Mouse (Mus musculus): ENCODE data around the gene Rinl. TPM values are rescaled to one million over a fixed set of nuclear protein-coding genes. Genes with fewer than 3 reads are reported as not detected.

Rinl gene
- polyA plus RNA-seq (2015; fragmentation: Illumina TruSeq; extraction: RNeasy Lipid Tissue Mini Kit (QIAGEN cat#74804); ENCODE audit: insufficient read depth, low read depth, low replicate concordance), result 1.8 TPM

DNA sequence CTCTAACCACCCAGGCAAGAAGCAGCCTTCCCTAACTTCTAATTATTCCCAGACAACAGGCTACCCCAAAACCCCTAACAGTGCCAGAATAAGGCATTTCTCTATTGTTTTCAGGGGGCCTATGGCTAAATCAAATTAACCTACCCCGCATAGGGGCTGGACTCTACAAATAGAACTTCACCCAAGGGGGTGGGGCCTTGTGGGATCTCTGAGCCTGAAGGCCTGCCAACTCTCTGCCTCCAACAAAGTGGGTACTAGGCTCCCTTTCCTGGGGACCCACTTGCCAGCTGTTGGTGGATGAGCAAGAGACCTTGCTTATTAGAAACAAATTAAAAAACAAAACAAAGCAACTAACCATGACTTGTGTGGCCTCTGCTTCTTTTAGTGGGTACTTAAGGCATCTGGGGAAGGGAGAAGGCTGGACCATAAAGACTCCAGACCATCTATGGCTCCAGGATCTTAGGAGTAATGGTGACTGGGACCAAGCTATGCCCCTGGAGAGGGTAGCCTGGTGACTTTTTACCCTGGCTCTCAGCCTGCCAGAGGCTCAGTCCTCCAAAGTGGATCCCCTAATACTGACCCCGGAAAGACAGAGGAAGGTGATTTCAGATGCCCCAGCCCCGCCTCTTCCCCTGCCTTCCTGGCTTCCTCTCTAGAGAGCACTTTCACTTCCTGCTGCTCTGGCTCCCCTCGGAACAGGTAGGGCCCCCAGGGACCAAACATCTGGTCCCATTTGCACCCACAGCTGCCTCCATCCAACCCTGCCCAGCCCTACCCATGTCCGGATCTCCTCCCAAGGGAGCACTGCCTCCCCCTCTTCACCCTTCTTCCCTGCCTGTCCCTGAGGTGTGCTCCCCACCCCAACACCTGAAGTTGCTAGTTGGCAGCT, at the start of gene Rinl:
Gene Rinl (plus strand): TSS at position 663 of the 889 bp plus-strand sequence.

DNA sequence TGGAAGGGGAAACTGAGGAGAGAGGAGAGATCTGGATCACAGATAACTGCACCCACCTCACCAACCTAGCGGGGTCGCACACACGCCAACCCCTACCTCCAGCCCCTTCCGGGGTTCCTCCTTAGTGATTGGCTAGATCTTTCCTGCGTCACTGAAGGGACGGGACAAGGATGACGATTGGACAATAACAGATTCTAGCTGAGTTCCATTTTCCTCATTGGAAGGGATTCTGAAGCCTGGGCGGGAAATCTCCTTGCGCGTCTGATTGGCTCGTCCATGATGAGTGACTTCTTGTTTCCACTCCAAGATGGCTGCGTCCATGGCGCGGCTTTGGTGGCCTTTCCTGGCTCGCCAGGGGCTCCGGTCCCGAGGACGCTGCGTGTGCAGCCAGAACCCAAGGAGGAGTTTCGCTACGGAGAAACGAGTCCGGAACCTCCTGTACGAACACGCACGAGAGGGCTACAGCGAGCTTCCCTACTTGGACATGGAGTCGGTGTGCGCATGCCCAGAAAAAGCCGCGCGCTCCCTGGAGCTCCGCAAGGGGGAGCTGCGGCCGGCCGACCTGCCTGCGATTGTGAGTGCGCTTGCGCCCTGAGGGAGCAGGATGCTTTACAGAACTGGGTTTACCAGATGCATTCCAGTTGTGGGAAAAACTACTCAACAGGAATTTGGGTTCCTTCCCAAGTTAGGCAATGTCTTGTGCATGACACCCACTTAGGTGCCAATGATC, 46.9 kb upstream of the Rinl start, which contains the start of the genes Mrps12 and Sars2:
Gene Mrps12 (minus strand): TSS at position 112 of the 730 bp plus-strand sequence.
Gene Sars2 (plus strand): TSS at position 284 of the 730 bp plus-strand sequence.

GRCm38 (mm10) chr7:28756079-28756478, 32.7 kb upstream of the Rinl start, which contains the start of gene Ccer2:
Gene Ccer2 (plus strand): TSS chr7:28756174.

GRCm38 (mm10) chr7:28766173-28766879, 22.4 kb upstream of the Rinl start, which contains the start of gene Sirt2:
Gene Sirt2 (plus strand): TSS chr7:28766735.

DNA sequence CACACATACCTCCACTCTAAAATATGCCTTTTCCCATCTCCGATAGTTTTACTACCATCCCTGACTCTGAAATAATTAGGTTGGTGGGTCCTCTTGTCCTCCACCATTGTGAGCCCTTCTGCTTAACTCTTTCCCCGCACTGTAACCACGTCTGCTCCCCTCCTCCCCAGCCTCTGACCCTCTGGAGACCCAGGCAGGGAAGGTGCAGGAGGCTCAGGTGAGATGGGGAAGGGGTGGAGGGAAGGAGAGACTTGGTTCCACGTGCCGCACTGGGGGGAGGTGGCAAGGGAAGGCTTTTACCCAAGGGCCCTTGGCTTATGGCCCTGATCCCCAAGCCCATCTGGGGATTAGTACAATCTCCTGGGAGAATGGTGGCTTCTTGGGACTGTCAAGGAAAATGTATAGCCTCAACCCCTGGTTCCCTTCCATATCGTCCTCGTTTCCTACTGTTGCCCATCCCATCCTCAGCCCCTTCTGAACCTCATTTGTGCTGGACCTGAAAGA, 21.3 kb upstream of the Rinl start, which contains the start of gene Nfkbib:
Gene Nfkbib (minus strand): TSS at position 51 of the 504 bp plus-strand sequence.

DNA sequence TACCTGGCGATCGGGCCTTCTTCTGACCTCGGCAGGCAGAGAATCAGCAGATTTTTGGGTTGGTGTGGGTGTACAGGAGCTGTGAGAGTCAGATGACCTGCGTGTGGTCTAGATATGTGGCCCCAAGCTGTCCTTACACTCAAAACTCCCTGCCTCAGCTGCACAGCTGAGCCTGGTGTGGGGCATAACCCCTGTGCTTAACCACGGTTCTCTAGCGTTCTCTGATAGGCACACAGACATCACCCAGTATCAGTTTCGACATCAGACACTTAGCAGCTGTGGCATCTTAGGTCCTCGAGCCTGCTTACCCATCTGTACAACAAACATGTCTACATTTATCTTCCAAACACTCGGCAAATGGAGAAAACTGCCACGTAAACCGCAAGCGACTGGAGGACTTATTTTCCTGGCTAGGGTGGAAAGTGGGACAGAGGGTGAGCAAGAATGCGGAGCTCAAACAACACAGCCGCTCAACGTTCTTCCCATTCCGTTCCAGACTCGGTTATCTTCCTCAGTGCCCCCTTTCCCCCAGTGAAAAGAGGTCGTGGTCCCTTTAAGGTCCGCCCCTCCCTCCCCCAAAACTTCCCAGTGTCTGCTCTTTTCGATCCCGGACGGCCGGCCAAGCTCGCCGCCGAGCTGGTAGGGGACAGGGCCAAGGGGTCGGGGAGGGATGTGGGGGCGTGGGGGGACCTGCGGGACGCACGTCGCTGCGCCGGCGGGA, 19.6 kb downstream of the Rinl start, which contains the start of gene Hnrnpl:
Gene Hnrnpl (plus strand): TSS at position 321 of the 721 bp plus-strand sequence.

DNA sequence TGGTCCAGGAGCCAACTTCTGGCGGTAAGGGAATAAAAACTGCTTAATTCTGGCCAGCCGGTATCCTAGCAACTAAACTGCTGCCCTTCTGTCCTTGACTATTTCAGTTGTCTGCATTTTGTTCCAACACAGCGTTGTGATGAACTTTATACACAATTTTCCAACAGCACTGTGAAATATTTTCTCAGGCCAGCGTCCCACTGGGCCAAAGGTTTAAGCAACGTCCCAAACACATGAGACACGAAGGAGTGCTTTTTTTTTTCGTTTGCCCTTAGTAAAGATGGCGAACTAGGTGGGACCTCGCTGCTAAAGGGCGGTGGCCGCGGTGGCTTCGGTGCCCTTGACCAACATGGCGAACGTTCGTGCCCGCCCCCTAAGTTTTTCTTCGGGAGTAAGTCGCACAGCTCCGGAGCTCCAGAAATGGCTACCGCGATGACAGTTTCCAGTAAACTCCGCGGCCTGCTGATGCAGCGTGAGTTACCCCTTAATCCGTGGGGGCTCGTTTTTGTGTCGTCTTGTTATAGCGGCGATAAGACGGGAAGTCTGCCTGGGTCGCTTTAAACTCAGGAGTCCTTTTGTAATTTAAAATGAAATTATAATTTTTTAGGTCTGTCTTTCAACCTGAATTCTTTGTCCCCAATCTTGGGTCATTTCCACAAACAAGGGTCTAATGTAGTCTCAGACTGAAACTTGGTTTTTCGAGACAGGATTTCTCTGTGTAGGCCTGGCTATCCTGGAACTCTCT, 36.3 kb downstream of the Rinl start, which contains the start of gene Ech1:
Gene Ech1 (plus strand): TSS at position 277 of the 745 bp plus-strand sequence.

GRCm38 (mm10) chr7:28833723-28834347, 45.1 kb downstream of the Rinl start, which contains the start of gene Lgals4:
Gene Lgals4 (plus strand): TSS chr7:28833854.

Other genes with a start within 250 kb of the Rinl start
- 18,579 TPM for gene Sycn, start 248.1 kb upstream of the Rinl start, polyA plus RNA-seq (2015; fragmentation: Illumina TruSeq; extraction: RNeasy Lipid Tissue Mini Kit (QIAGEN cat#74804); ENCODE audit: insufficient read depth, low read depth, low replicate concordance)
- gene Nccrp1, start 241.7 kb upstream of the Rinl start, polyA plus RNA-seq (2015; fragmentation: Illumina TruSeq; extraction: RNeasy Lipid Tissue Mini Kit (QIAGEN cat#74804); ENCODE audit: insufficient read depth, low read depth, low replicate concordance), result not detected
- 8.6 TPM for gene Samd4b, start 190.8 kb upstream of the Rinl start, polyA plus RNA-seq (2015; fragmentation: Illumina TruSeq; extraction: RNeasy Lipid Tissue Mini Kit (QIAGEN cat#74804); ENCODE audit: insufficient read depth, low read depth, low replicate concordance)
- 5.4 TPM for gene Pak4, start 190.8 kb upstream of the Rinl start, polyA plus RNA-seq (2015; fragmentation: Illumina TruSeq; extraction: RNeasy Lipid Tissue Mini Kit (QIAGEN cat#74804); ENCODE audit: insufficient read depth, low read depth, low replicate concordance)
- gene Acp7, start 157.6 kb upstream of the Rinl start, polyA plus RNA-seq (2015; fragmentation: Illumina TruSeq; extraction: RNeasy Lipid Tissue Mini Kit (QIAGEN cat#74804); ENCODE audit: insufficient read depth, low read depth, low replicate concordance), result not detected
- not detected for gene Fbxo27, start 96.1 kb upstream of the Rinl start, polyA plus RNA-seq (2015; fragmentation: Illumina TruSeq; extraction: RNeasy Lipid Tissue Mini Kit (QIAGEN cat#74804); ENCODE audit: insufficient read depth, low read depth, low replicate concordance)
- gene Fbxo17, start 72.2 kb upstream of the Rinl start, polyA plus RNA-seq (2015; fragmentation: Illumina TruSeq; extraction: RNeasy Lipid Tissue Mini Kit (QIAGEN cat#74804); ENCODE audit: insufficient read depth, low read depth, low replicate concordance), result 2.8 TPM
- 42.5 TPM for gene Mrps12, start 47.1 kb upstream of the Rinl start, polyA plus RNA-seq (2015; fragmentation: Illumina TruSeq; extraction: RNeasy Lipid Tissue Mini Kit (QIAGEN cat#74804); ENCODE audit: insufficient read depth, low read depth, low replicate concordance)
- gene Sars2, start 47.0 kb upstream of the Rinl start, polyA plus RNA-seq (2015; fragmentation: Illumina TruSeq; extraction: RNeasy Lipid Tissue Mini Kit (QIAGEN cat#74804); ENCODE audit: insufficient read depth, low read depth, low replicate concordance), result 2.6 TPM
- not detected for gene Ccer2, start 32.8 kb upstream of the Rinl start, polyA plus RNA-seq (2015; fragmentation: Illumina TruSeq; extraction: RNeasy Lipid Tissue Mini Kit (QIAGEN cat#74804); ENCODE audit: insufficient read depth, low read depth, low replicate concordance)
- 28.4 TPM for gene Sirt2, start 22.2 kb upstream of the Rinl start, polyA plus RNA-seq (2015; fragmentation: Illumina TruSeq; extraction: RNeasy Lipid Tissue Mini Kit (QIAGEN cat#74804); ENCODE audit: insufficient read depth, low read depth, low replicate concordance)
- gene Nfkbib, start 21.5 kb upstream of the Rinl start, polyA plus RNA-seq (2015; fragmentation: Illumina TruSeq; extraction: RNeasy Lipid Tissue Mini Kit (QIAGEN cat#74804); ENCODE audit: insufficient read depth, low read depth, low replicate concordance), result 8.7 TPM
- 78.4 TPM for gene Hnrnpl, start 19.6 kb downstream of the Rinl start, polyA plus RNA-seq (2015; fragmentation: Illumina TruSeq; extraction: RNeasy Lipid Tissue Mini Kit (QIAGEN cat#74804); ENCODE audit: insufficient read depth, low read depth, low replicate concordance)
- 54.3 TPM for gene Ech1, start 36.2 kb downstream of the Rinl start, polyA plus RNA-seq (2015; fragmentation: Illumina TruSeq; extraction: RNeasy Lipid Tissue Mini Kit (QIAGEN cat#74804); ENCODE audit: insufficient read depth, low read depth, low replicate concordance)
- gene Lgals4, start 44.9 kb downstream of the Rinl start, polyA plus RNA-seq (2015; fragmentation: Illumina TruSeq; extraction: RNeasy Lipid Tissue Mini Kit (QIAGEN cat#74804); ENCODE audit: insufficient read depth, low read depth, low replicate concordance), result 13.7 TPM
- 7.5 TPM for gene Lgals7, start 74.9 kb downstream of the Rinl start, polyA plus RNA-seq (2015; fragmentation: Illumina TruSeq; extraction: RNeasy Lipid Tissue Mini Kit (QIAGEN cat#74804); ENCODE audit: insufficient read depth, low read depth, low replicate concordance)
- 0.26 TPM for gene Capn12, start 92.5 kb downstream of the Rinl start, polyA plus RNA-seq (2015; fragmentation: Illumina TruSeq; extraction: RNeasy Lipid Tissue Mini Kit (QIAGEN cat#74804); ENCODE audit: insufficient read depth, low read depth, low replicate concordance)
- gene Actn4, start 173.4 kb downstream of the Rinl start, polyA plus RNA-seq (2015; fragmentation: Illumina TruSeq; extraction: RNeasy Lipid Tissue Mini Kit (QIAGEN cat#74804); ENCODE audit: insufficient read depth, low read depth, low replicate concordance), result 71.1 TPM
- gene Eif3k, start 192.9 kb downstream of the Rinl start, polyA plus RNA-seq (2015; fragmentation: Illumina TruSeq; extraction: RNeasy Lipid Tissue Mini Kit (QIAGEN cat#74804); ENCODE audit: insufficient read depth, low read depth, low replicate concordance), result 94.8 TPM
- gene Map4k1, start 193.1 kb downstream of the Rinl start, polyA plus RNA-seq (2015; fragmentation: Illumina TruSeq; extraction: RNeasy Lipid Tissue Mini Kit (QIAGEN cat#74804); ENCODE audit: insufficient read depth, low read depth, low replicate concordance), result 0.30 TPM

Data from pancreas, adult 10 weeks (tissue).